Mouse (Mus musculus): ENCODE measurements at regions not wholly inside any gene's neighbourhood (a gene's known extent, or its start where the extent isn't known, plus 50 kb on each side); places are given as distances from the start of the nearest gene placed in this dataset.

DNA sequence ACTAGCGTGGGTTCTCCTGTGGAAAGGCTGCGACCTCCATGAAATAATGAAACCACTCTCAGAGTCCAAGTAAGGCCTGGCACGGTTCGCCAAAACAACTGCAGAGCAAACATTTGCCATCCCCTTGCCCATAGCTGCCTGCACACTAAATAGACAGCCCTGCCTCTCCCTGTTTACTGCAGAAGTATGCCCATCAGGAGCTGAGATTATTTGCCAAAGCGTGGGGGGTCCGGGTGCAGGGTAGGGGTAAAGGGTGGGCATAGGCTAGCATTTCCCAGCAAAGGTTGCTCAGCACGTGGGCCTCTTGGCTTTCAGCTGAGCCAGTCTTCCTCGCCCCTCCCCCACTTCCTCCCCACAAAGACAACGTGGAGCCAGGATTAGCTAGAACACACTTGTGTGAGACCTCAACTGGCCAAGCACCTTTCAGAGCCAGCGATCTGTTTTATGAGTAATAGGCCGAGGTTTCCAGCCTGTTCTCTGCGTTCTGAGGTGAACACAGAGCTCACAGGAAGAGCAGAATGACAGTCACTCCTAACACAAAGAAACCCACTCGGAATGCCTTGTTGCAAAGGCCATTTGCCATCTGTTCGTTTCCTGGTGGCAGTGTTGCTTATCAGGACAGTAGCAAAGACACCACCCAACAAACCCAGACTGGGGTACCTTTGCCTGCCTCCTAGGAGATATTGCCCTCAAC is 55.6 kb upstream of the Cep85l start:
- DNase-seq (ENCODE audit: low spot score in 2 of 2), result peak; percentile 72 to 77

DNA sequence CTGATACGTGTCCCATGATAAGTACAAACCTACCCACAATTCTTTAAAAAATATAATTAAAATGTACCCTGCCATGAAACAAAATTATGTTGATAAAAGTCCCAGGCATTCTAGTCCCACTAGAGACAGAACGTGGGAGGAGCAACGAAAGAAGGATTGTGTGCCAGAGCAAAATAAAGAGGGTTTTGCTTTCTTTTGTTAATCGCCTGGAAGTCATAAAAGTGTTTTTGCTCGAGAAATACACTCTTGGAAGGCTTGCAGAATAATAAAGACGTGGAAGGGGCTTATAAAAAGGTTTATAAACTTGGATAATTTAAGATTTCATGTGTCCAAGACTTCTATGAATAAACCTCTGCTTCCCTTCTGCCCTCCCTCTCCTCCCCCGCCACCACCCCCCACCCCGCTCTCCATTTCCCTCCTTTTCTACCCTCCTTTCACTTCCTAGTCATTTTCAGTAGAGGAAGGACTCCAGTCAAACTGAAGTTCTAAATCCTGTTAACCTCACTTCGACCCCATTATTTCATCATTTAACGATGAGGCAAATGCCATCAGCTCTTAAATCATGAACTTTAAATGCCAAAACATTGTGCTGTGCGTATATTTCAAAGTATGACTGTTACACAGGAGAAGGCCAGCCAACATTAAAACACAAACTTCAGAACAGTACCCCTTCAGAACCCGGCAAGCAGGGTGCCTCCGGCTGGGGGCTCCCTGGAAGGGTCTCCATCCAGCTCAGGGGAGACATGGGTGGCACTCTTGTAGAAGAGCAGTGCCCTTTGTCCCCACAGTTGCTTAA is 54.8 kb upstream of the Cep85l start:
- DNase-seq (ENCODE audit: low spot score in 2 of 2), result peak in 1 of 2 experiments; percentile 19

DNA sequence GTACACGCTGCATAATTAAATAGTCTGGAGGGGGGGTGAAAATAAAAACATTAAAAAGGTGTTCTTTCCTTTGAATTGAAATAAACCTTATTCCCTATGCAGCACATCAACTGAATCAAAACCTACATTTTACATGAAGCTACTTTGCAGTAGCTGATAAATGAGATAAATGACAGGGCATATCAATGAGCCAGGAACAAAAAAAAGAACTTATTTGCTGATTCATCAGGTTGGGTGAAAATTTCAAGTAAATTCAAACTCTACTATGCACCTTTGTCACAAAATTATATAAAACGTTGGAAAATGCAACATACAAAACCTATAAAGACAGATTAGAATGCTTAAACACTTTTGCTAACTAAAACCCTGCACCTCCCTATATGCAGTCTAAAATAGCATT is 53.0 kb upstream of the Cep85l start:
- no peak for DNase-seq (ENCODE audit: low spot score in 2 of 2)

DNA sequence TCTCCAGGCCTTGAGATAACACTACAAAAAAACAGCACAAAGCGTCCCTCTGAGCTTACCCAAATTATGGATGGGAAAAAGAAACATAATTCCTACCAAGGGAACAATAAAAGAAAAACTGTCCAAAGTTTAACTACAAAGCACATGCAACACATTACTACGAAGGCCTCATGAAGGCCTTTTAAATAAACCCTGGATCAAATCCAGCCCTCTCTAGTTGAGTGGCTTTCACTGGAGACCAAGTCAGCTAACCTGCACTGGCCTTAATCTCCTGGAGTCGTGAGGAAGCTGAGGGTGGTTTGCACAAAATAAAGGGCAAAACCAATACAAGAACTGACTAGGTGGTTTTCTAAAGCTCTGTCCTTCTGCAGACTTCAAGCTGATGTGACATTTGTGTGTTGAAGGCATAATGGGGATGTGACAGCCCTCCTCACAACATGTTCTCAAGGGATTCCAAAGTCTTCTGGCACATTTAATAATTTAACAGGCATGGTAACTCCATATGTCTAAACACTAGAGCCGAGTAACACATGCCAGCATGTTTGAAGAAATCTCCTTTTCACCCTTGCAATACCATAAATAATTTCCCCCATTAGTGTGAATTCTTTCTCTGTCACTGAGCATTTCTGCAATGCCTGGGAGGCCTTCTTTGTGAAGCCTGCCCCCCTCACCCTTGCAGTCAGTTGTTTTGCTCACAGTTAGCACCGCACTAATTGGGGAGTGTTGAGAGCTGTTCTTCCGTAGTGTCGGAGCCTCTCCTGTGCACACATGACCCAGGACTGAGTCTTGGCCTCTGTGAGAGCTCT is 50.0 kb upstream of the Cep85l start:
- DNase-seq (ENCODE audit: low spot score in 2 of 2), result no peak
